23 mouse cellular contexts compared by ENCODE assay signal in genomic region chr12:4574065-4574464, GRCm38 (mm10). TPM values are rescaled to one million over a fixed set of nuclear protein-coding genes. Genes with fewer than 3 reads are reported as not detected.
"Had no signal": no experiment of that assay in that cellular context is flagged by ENCODE, and none has a peak within 500 bp of the region (broad histone marks: within the 10 kb centered on the region; RNA-seq: fewer than 3 reads in every experiment).

No protein-coding gene starts in this region.

- ATAC-seq: liver, postnatal 0 days; midbrain, embryonic 15.5 days had no signal

- H3K9me3 ChIP-seq: limb, embryonic 15.5 days; liver, embryonic 13.5 days; lung, embryonic 15.5 days; midbrain, embryonic 15.5 days; stomach, embryonic 15.5 days had no signal

- H3K4me1 ChIP-seq: limb, embryonic 15.5 days; lung, embryonic 15.5 days; midbrain, embryonic 15.5 days; stomach, embryonic 15.5 days had no signal

- H3K27me3 ChIP-seq: limb, embryonic 15.5 days; liver, embryonic 13.5 days; lung, embryonic 15.5 days; midbrain, embryonic 15.5 days; stomach, embryonic 15.5 days had no signal

- H3K4me2 ChIP-seq: limb, embryonic 15.5 days; liver, embryonic 13.5 days; lung, embryonic 15.5 days; midbrain, embryonic 15.5 days; stomach, embryonic 15.5 days had no signal

- H3K9ac ChIP-seq: limb, embryonic 15.5 days; liver, embryonic 13.5 days; liver, postnatal 0 days; lung, embryonic 15.5 days; midbrain, embryonic 15.5 days; stomach, embryonic 15.5 days had no signal

- H3K36me3 ChIP-seq: limb, embryonic 15.5 days; liver, embryonic 13.5 days; lung, embryonic 15.5 days; midbrain, embryonic 15.5 days; stomach, embryonic 15.5 days had no signal

- H3K4me3 ChIP-seq: limb, embryonic 15.5 days; liver, embryonic 13.5 days; lung, embryonic 15.5 days; midbrain, embryonic 15.5 days; stomach, embryonic 15.5 days had no signal

- DNase-seq: kidney, adult 9 months; kidney, postnatal 36 days; layer of hippocampus, adult 9-11 months; layer of hippocampus, postnatal 36 days; liver, embryonic 13.5 days; liver, postnatal 0 days; lung, postnatal 14 days; right cerebral cortex, postnatal 14 days; thymus, adult 2 months; thymus, postnatal 25 days had no signal

- H3K27ac ChIP-seq: kidney, postnatal 0 days; limb, embryonic 15.5 days; liver, embryonic 13.5 days; lung, embryonic 15.5 days; macrophage; midbrain, embryonic 15.5 days; stomach, embryonic 15.5 days had no signal

RNA-seq across cellular contexts. Expression of gene Gm3625, which starts 18.7 kb away (rescaled TPM):
- total RNA-seq: layer of hippocampus, adult 18-20 months; layer of hippocampus, postnatal 36 days; left cerebral cortex, adult 8-10 months; left cerebral cortex, postnatal 25 days had no signal
- polyA plus RNA-seq: kidney, postnatal 0 days; limb, embryonic 11.5 days; limb, embryonic 15.5 days; liver, embryonic 13.5 days; liver, postnatal 0 days; lung, embryonic 15.5 days; macrophage; midbrain, embryonic 15.5 days; neural tube, embryonic 14.5 days; spleen, adult 2 months; stomach, embryonic 15.5 days; testis, adult 2 months; thymus, adult 2 months had no signal
